ENCODE assay signal across 22 mouse cellular contexts in the genomic region with DNA sequence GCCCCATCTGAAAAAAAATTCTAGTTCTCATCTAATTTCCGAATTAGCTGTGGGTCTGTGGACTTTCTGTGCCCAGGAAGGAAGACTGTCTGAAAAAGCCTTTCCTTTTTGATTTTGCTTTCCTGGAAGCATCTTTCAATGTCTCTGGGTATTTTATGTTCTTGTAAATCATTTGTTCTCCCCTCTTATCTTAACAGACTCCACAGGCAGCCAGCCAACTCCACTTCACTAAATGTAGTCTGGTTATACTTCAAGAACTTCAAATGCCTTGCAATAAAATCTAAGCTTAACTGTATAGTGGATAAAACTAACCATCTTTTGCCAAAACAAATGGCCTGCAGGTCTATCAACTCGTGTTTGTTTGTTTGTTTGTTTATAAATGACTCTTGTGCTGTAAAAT.
DNase-seq lines count a peak whose midpoint lies in the region; ATAC-seq and TF ChIP-seq lines count a peak whose summit lies in the region.
"Had no signal": no experiment of that assay in that cellular context is flagged by ENCODE, and none has a peak within 500 bp of the region (broad histone marks: within the 10 kb centered on the region; RNA-seq: fewer than 3 reads in every experiment).

No protein-coding gene starts in this region.

- no peak for TF ChIP-seq CTCF in forebrain, postnatal 0 days (IDR thresholded peaks at IDR 0.05; ENCODE audit: low read depth)

- H3K4me2 ChIP-seq in forebrain, postnatal 0 days (ENCODE audit: low read depth), result no peak overlapping the region
- no peak overlapping the region for H3K4me2 ChIP-seq in forebrain, embryonic 14.5 days (ENCODE audit: low read length)
- no peak overlapping the region for H3K4me2 ChIP-seq in kidney, embryonic 16.5 days (replicated peaks; ENCODE audit: low read depth, low read length)
- H3K4me2 ChIP-seq: embryonic facial prominence, embryonic 12.5 days; forebrain, embryonic 15.5 days; heart, embryonic 13.5 days; liver, embryonic 11.5 days; midbrain, embryonic 11.5 days; stomach, embryonic 15.5 days had no signal

- ATAC-seq in forebrain, postnatal 0 days, result no peak
- ATAC-seq in forebrain, embryonic 14.5 days, result no peak
- ATAC-seq in kidney, embryonic 16.5 days (ENCODE audit: low FRiP score, low TSS enrichment), result no peak
- ATAC-seq: forebrain, embryonic 15.5 days had no signal

- H3K4me3 ChIP-seq in forebrain, postnatal 0 days (ENCODE audit: low read depth, low read length), result no peak overlapping the region
- H3K4me3 ChIP-seq in forebrain, embryonic 14.5 days (ENCODE audit: low read depth, low read length), result no peak overlapping the region
- H3K4me3 ChIP-seq in kidney, embryonic 16.5 days (ENCODE audit: low read length), result no peak overlapping the region
- H3K4me3 ChIP-seq: embryonic facial prominence, embryonic 12.5 days; forebrain, embryonic 15.5 days; heart, embryonic 13.5 days; stomach, embryonic 15.5 days had no signal

- no peaks in the 10 kb centered on the region for H3K4me1 ChIP-seq in forebrain, postnatal 0 days (ENCODE audit: insufficient read depth)
- H3K4me1 ChIP-seq in forebrain, embryonic 14.5 days (ENCODE audit: control insufficient read depth, insufficient read depth, low read length), result no peaks in the 10 kb centered on the region
- no peaks in the 10 kb centered on the region for H3K4me1 ChIP-seq in kidney, embryonic 16.5 days (ENCODE audit: insufficient read depth, low read length)
- H3K4me1 ChIP-seq: embryonic facial prominence, embryonic 12.5 days; forebrain, embryonic 15.5 days; heart, embryonic 13.5 days; stomach, embryonic 15.5 days had no signal

- no peak overlapping the region for H3K27ac ChIP-seq in forebrain, postnatal 0 days (ENCODE audit: low read depth, low read length)
- no peak overlapping the region for H3K27ac ChIP-seq in forebrain, embryonic 14.5 days (ENCODE audit: low read depth, low read length)
- no peak overlapping the region for H3K27ac ChIP-seq in kidney, embryonic 16.5 days (ENCODE audit: low read length)
- H3K27ac ChIP-seq: embryonic facial prominence, embryonic 12.5 days; forebrain, embryonic 15.5 days; heart, embryonic 13.5 days; stomach, embryonic 15.5 days had no signal

- H3K9me3 ChIP-seq in forebrain, postnatal 0 days (ENCODE audit: low read length), result no peaks in the 10 kb centered on the region
- no peaks in the 10 kb centered on the region for H3K9me3 ChIP-seq in forebrain, embryonic 14.5 days (replicated peaks; ENCODE audit: control insufficient read depth, low read length)
- H3K9me3 ChIP-seq in kidney, embryonic 16.5 days (ENCODE audit: low read length), result no peaks in the 10 kb centered on the region
- H3K9me3 ChIP-seq: embryonic facial prominence, embryonic 12.5 days; forebrain, embryonic 15.5 days; heart, embryonic 13.5 days; stomach, embryonic 15.5 days had no signal

- H3K27me3 ChIP-seq in forebrain, postnatal 0 days (ENCODE audit: insufficient read depth, low read length), result no peaks in the 10 kb centered on the region
- H3K27me3 ChIP-seq in forebrain, embryonic 14.5 days (replicated peaks; ENCODE audit: control insufficient read depth, insufficient read depth, low read length), result no peaks in the 10 kb centered on the region
- no peaks in the 10 kb centered on the region for H3K27me3 ChIP-seq in kidney, embryonic 16.5 days (ENCODE audit: insufficient read depth, low read length)
- H3K27me3 ChIP-seq: CH12.LX; embryonic facial prominence, embryonic 12.5 days; forebrain, embryonic 15.5 days; heart, embryonic 13.5 days; stomach, embryonic 15.5 days had no signal

- 45% methylated on average over 2 of the region's 2 CpGs for WGBS in forebrain, postnatal 0 days
- 56% methylated on average over 2 of the region's 2 CpGs for WGBS in forebrain, embryonic 14.5 days
- 30% methylated on average over 2 of the region's 2 CpGs for WGBS in kidney, embryonic 16.5 days
- 8% methylated on average over 2 of the region's 2 CpGs for WGBS in large intestine, adult 2 months

- no peaks in the 10 kb centered on the region for H3K36me3 ChIP-seq in forebrain, postnatal 0 days (ENCODE audit: insufficient read depth)
- H3K36me3 ChIP-seq in forebrain, embryonic 14.5 days (ENCODE audit: control insufficient read depth, insufficient read depth, low read length), result no peaks in the 10 kb centered on the region
- no peaks in the 10 kb centered on the region for H3K36me3 ChIP-seq in kidney, embryonic 16.5 days (ENCODE audit: insufficient read depth, low read length)
- H3K36me3 ChIP-seq: embryonic facial prominence, embryonic 12.5 days; forebrain, embryonic 15.5 days; heart, embryonic 13.5 days; stomach, embryonic 15.5 days had no signal

- H3K9ac ChIP-seq in forebrain, postnatal 0 days, result no peak overlapping the region
- no peak overlapping the region for H3K9ac ChIP-seq in forebrain, embryonic 14.5 days (ENCODE audit: low read length)
- H3K9ac ChIP-seq in kidney, embryonic 16.5 days (replicated peaks; ENCODE audit: low read length), result no peak overlapping the region
- H3K9ac ChIP-seq: embryonic facial prominence, embryonic 12.5 days; forebrain, embryonic 15.5 days; heart, embryonic 13.5 days; stomach, embryonic 15.5 days had no signal

- DNase-seq in forebrain, postnatal 0 days, result peak; percentile 5
- no peak for DNase-seq in forebrain, embryonic 14.5 days (ENCODE audit: low spot score)
- DNase-seq in kidney, postnatal 14 days, result peak; percentile 1
- peak; percentile 4 for DNase-seq in right cerebral cortex, postnatal 14 days
- DNase-seq in right cerebral cortex, adult 18-20 months, result no peak
- DNase-seq in large intestine, adult 2 months (ENCODE audit: low read depth, low spot score), result peak; percentile 29
- no peak for DNase-seq in left cerebral cortex, adult 8-10 months (ENCODE audit: low spot score in 2 of 2)
- DNase-seq: cerebellum, adult 9-11 months; gastrocnemius, postnatal 36 days; kidney, adult 2 months; layer of hippocampus, postnatal 36 days; lung, adult 2 months; lung, postnatal 4 days; thymus, adult 2 months had no signal

Comparison
In these comparisons a context has a peak if more than half of its experiments do, and no peak if none do; other contexts are left out.
1. DNase-seq: peak in forebrain, postnatal 0 days (single experiment), kidney, postnatal 14 days (single experiment), right cerebral cortex, postnatal 14 days (single experiment) and large intestine, adult 2 months (single experiment); none in forebrain, embryonic 14.5 days (single experiment), right cerebral cortex, adult 18-20 months (single experiment) and left cerebral cortex, adult 8-10 months (0 of 2).